Mouse (Mus musculus) limb, embryonic 13.5 days (tissue): ENCODE measurements around the gene Tubgcp5. TPM values are rescaled to one million over a fixed set of nuclear protein-coding genes. Genes with fewer than 3 reads are reported as not detected.

Source experiments
- ATAC-seq: fragments of 200-750 bp; cut with Nextera tagmentation; 2 replicates; pipeline ENCODE4 v1.8.0; 2017; ENCODE audit warnings: low read depth, moderate number of reproducible peaks, moderate TSS enrichment; ENCODE audit not compliant: low FRiP score
- H3K27ac ChIP-seq: fragments of 300-500 bp; sonication (generic); 2 replicates; pipeline ENCODE4 v1.5.1; 2015; ENCODE audit warnings: inconsistent platforms, mild to moderate bottlenecking, moderate library complexity
- H3K27me3 ChIP-seq: fragments of 300-500 bp; sonication (generic); 2 replicates; pipeline ENCODE4 v1.6.1; 2015; ENCODE audit warnings: mild to moderate bottlenecking, inconsistent platforms
- H3K36me3 ChIP-seq: fragments of 300-500 bp; sonication (generic); 2 replicates; pipeline ENCODE4 v1.6.1; 2015; ENCODE audit warnings: inconsistent platforms, mild to moderate bottlenecking, moderate library complexity
- H3K4me1 ChIP-seq: fragments of 300-500 bp; sonication (generic); 2 replicates; pipeline ENCODE4 v1.6.1; 2015; ENCODE audit warnings: inconsistent platforms
- H3K4me2 ChIP-seq: fragments of 300-500 bp; sonication (generic); replicated peaks from 2 replicates; pipeline ENCODE4 v1.6.1; 2015; ENCODE audit warnings: inconsistent platforms, mild to moderate bottlenecking, moderate library complexity
- H3K4me3 ChIP-seq: fragments of 300-500 bp; sonication (generic); 2 replicates; pipeline ENCODE4 v1.5.1; 2015; ENCODE audit warnings: moderate library complexity, mild to moderate bottlenecking, inconsistent platforms
- H3K9ac ChIP-seq: fragments of 300-500 bp; sonication (generic); 2 replicates; pipeline ENCODE4 v1.6.1; 2015; ENCODE audit warnings: mild to moderate bottlenecking, inconsistent platforms
- H3K9me3 ChIP-seq: fragments of 300-500 bp; sonication (generic); 2 replicates; pipeline ENCODE4 v1.6.1; 2016; ENCODE audit warnings: inconsistent platforms
- WGBS: fragments of 180-500 bp; shearing (Covaris S2); methylation state at CpG from one replicate; pipeline ENCODE4 v1.1.7; 2015; 5-methylcytosine and 5-hydroxymethylcytosine counted together
- polyA plus RNA-seq: library from polyadenylated mRNA; unstranded; fragments of >200 nt; fragmentation: Nextera tagmentation; extraction: Ambion mirVana; gene quantifications from 2 replicates; pipeline ENCODE4 v1.2.1, GENCODE M21; 2015

Gene Tubgcp5
- polyA plus RNA-seq, 1 experiment from 2014 or later: 44.8 TPM

DNA sequence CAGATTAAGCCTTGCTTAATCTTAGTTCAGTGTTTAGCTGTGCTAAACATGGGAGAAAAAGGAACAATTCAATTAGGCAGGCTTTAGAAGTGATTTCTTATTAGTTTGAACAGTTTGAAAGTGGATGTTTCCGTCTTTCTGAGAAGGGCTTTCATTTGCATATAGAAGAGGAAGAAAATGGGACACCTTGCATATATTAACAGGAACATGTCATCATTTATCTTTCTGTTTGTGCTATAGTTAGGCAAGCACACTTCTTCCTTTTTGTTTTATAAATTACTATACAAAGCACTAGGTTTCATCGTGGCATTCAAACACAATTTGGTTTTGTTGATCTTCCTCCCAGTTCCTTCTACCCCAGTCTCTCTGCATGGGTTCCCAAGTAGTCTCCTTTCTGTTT is 63.8 kb downstream of the Tubgcp5 start:
- Histone ChIP-seq H3K9ac (no peak overlapping the region), H3K27me3 (no peaks in the 10 kb centered on the region), H3K4me1 (peaks cover 23% of the 10 kb centered on the region), H3K4me3 (no peak overlapping the region), H3K36me3 (no peaks in the 10 kb centered on the region; the same call in none of the 2 replicates), H3K4me2 (no peak overlapping the region), H3K27ac (no peak overlapping the region), H3K9me3 (no peaks in the 10 kb centered on the region)
- 89% methylated on average over 2 of the region's 2 CpGs for WGBS
- no peak for ATAC-seq

DNA sequence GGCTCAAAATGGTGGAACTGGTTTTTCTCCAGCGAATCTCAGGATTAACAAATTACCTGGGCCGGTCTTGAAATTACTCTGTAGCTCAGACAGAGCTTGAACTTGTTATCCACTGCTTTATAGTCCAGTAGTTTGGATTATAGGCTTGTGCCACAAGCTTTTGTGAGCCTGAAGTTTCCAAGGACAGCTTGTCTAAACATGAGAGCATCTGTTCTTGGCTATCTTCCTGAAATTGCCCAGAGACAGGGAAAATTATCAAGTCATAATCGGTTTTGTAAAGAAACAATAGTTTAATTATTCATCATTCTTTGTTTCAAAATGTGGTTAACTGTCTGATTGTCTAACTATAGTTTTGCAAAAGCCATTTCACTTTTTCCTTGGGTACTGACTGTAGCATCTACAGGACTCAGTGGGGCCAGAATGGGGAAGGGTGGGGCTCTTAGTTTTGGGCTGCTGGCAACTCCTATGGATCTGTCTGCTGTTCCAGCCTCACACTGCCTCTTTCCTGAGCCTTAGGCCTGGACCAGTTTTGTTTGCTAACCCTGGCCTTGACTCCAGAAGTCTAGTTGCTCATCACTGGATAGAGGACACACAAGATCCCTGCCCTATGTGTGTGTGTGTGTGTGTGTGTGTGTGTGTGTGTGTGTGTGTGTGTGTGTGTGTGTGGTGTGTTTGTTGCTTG is 65.0 kb downstream of the Tubgcp5 start:
- Histone ChIP-seq H3K9me3 (no peaks in the 10 kb centered on the region), H3K36me3 (peaks cover 7% of the 10 kb centered on the region), H3K4me1 (peaks cover 18% of the 10 kb centered on the region), H3K9ac (no peak overlapping the region), H3K4me3 (no peak overlapping the region), H3K27me3 (no peaks in the 10 kb centered on the region), H3K4me2 (no peak overlapping the region), H3K27ac (no peak overlapping the region)
- no peak for ATAC-seq
- 90% methylated on average over 3 of the region's 3 CpGs for WGBS

DNA sequence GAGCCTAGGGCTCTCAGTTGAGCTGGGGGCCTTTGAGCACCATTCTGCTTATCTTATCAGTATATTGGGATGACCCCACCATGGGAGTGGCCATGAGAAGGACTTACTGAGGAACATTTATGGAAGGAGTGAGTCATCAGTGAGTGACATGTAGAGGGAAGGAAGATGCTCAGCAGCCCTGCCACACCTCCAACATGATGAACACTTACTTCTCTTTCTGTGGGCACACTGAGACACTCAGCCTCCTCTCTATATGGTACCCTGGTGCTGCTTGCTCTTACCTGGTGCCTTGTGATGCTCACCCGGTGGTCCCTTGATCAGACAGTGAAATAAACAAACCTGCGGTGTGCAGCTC is 65.5 kb downstream of the Tubgcp5 start:
- no peaks in the 10 kb centered on the region for H3K27me3 ChIP-seq
- WGBS: 83% methylated on average over 2 of the region's 2 CpGs
- H3K4me2 ChIP-seq: no peak overlapping the region
- H3K9ac ChIP-seq: no peak overlapping the region
- peaks cover 7% of the 10 kb centered on the region for H3K36me3 ChIP-seq
- no peak for ATAC-seq
- peaks cover 18% of the 10 kb centered on the region for H3K4me1 ChIP-seq
- H3K4me3 ChIP-seq: no peak overlapping the region
- H3K27ac ChIP-seq: no peak overlapping the region
- no peaks in the 10 kb centered on the region for H3K9me3 ChIP-seq

DNA sequence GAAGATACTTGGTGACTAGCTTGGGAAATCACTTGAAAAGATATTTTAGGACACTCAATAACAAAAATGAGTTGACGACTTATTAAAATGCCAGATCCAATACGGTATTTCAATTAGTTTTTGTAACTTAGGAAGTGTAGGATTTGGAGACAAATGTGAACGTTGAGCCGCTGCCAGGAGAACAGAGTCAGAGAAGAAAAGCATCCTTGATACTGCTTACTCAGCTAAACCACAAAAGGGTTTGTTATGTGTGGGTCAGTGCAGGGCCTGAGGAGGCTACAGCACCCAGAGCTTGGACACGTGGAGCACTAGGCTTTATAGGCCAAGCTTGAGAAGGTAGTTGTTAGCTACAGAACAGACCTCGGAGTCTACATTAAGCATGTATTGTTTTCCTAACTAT is 66.0 kb downstream of the Tubgcp5 start:
- Histone ChIP-seq H3K9me3 (no peaks in the 10 kb centered on the region), H3K27ac (no peak overlapping the region), H3K36me3 (peaks cover 7% of the 10 kb centered on the region), H3K27me3 (no peaks in the 10 kb centered on the region), H3K4me2 (no peak overlapping the region), H3K9ac (no peak overlapping the region), H3K4me3 (no peak overlapping the region), H3K4me1 (peaks cover 16% of the 10 kb centered on the region)
- no peak for ATAC-seq
- WGBS: 89% methylated on average over 6 of the region's 6 CpGs

DNA sequence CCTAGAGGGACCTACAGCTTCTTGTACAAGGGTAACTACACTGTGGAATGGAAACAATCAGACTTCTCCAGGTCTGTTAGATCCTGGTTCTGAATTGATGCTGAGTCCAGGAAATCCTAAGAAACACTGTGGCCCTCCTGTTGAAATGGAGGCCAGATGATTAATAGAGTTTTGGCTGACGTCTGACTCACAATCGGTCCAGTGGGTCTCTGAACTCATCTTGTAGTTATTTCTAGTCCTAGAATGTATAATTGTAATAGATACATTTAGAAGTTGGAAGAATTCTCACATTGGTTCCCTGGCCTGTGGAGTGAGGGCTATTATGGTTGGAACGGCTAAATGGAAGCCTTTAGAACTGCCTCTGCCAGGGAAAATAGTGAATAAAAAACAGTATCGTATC is 67.2 kb downstream of the Tubgcp5 start:
- ATAC-seq: no peak
- H3K27ac ChIP-seq: no peak overlapping the region
- H3K9me3 ChIP-seq: no peaks in the 10 kb centered on the region
- peaks cover 4% of the 10 kb centered on the region for H3K4me1 ChIP-seq
- WGBS: 85% methylated on average over 4 of the region's 4 CpGs
- no peak overlapping the region for H3K9ac ChIP-seq
- H3K4me2 ChIP-seq: no peak overlapping the region
- H3K27me3 ChIP-seq: no peaks in the 10 kb centered on the region
- H3K36me3 ChIP-seq: peaks cover 7% of the 10 kb centered on the region
- H3K4me3 ChIP-seq: no peak overlapping the region

DNA sequence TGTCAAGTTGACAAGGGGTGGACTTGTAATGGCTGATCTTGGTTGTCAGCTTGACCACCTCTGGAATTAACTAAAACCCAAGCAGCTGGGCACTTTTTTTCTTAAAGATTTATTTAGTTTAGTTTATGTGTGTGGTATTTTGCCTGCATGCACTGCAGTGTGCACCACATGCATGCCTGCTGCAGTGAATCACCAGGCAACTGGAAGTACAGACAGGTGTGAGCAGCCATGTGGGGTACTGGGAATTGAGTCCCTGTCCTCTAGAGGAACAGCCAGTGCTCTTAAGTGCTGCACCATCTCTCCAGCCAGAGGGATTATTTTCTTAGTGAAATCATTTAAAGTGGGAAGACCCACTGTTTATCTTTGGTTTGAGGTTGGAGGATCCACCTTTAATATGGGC is 71.1 kb downstream of the Tubgcp5 start:
- H3K9me3 ChIP-seq: no peaks in the 10 kb centered on the region
- no peak overlapping the region for H3K4me2 ChIP-seq
- H3K27me3 ChIP-seq: no peaks in the 10 kb centered on the region
- no peak overlapping the region for H3K4me3 ChIP-seq
- H3K4me1 ChIP-seq: peaks cover 18% of the 10 kb centered on the region; the same call in 1 of the 2 replicates
- no peak for ATAC-seq
- no peak overlapping the region for H3K27ac ChIP-seq
- H3K9ac ChIP-seq: no peak overlapping the region
- H3K36me3 ChIP-seq: peaks cover 7% of the 10 kb centered on the region

DNA sequence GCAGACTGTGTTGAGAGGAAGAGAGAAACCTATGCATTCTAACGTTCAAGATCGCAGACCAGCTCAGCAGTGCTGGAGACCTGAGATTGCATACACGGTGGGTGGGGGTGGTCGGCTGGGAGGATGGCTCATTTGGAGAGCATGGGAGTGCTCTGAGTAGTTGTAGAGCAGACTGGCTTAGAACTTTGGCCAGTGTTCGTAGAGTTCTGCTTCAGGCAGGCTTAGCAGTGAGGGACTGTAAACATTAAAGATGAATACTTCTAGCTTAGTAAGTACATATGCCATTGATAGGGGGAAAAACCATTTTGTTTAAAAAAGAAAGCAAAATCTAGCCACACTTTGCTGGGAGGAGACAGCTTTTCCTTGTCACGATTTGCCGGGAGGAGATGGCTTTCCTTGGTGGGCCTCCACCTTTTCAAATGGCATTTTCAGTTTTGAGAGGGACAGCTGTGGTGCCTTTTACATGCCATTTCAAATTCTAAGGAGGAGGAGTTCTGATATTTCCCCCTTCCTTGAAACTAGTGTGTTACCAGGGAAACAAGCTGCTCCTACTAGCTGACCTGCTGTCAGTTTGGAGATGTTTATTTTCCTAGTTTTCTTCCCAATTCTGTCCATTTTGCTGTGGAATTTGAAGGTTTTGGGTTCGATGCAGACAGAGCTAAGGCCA is 71.9 kb downstream of the Tubgcp5 start:
- Histone ChIP-seq H3K9ac (no peak overlapping the region), H3K9me3 (no peaks in the 10 kb centered on the region), H3K36me3 (peaks cover 7% of the 10 kb centered on the region), H3K4me3 (no peak overlapping the region), H3K4me1 (peaks cover 19% of the 10 kb centered on the region; the same call in 1 of the 2 replicates), H3K27me3 (no peaks in the 10 kb centered on the region), H3K4me2 (no peak overlapping the region), H3K27ac (no peak overlapping the region)
- no peak for ATAC-seq
- 77% methylated on average over 8 of the region's 8 CpGs for WGBS

DNA sequence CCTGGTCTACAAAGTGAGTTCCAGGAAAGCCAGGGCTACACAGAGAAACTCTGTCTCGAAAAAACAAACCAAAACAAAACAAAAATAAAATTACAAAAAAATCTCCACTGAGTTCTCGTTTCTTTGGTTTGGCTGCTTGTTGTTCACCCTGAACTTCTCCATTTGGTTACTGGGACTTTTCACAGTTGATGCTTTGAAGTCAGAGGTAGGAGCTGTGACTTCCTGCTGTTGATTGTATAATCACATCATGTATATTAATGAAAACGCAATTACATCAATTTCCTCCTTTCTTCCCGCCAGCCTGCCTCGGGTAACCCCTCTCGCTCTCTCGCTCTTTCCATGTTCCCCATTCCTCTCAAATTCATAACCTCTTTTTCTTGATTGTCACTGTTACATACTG is 74.3 kb downstream of the Tubgcp5 start:
- no peak for ATAC-seq
- Histone ChIP-seq H3K9me3 (no peaks in the 10 kb centered on the region), H3K27me3 (no peaks in the 10 kb centered on the region), H3K4me2 (no peak overlapping the region), H3K27ac (no peak overlapping the region), H3K4me3 (no peak overlapping the region), H3K4me1 (peaks cover 19% of the 10 kb centered on the region; the same call in 1 of the 2 replicates), H3K36me3 (peaks cover 14% of the 10 kb centered on the region), H3K9ac (no peak overlapping the region)
- WGBS: 87% methylated on average over 7 of the region's 7 CpGs

DNA sequence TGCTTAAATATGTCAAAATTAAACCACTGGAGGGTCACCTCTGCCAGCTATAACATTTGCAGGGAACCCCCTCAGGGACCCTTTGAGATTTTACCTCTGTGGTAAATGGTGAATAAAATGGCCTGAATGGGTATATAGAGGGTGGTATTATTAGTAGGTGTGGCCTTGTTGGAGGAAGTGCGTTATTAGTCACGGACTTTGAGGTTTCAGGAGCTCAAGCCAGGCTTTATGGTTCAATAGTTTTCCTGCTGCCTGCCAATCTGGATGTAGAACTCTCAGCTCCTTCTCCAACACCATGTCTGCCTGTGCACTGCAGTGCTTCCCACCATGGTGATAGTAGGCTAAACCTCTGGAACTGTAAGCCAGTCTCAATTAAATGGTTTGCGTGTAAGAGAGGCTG is 75.3 kb downstream of the Tubgcp5 start:
- ATAC-seq: no peak; the same call in 1 of the 2 replicates
- peaks cover 19% of the 10 kb centered on the region for H3K36me3 ChIP-seq
- no peak overlapping the region for H3K9ac ChIP-seq

DNA sequence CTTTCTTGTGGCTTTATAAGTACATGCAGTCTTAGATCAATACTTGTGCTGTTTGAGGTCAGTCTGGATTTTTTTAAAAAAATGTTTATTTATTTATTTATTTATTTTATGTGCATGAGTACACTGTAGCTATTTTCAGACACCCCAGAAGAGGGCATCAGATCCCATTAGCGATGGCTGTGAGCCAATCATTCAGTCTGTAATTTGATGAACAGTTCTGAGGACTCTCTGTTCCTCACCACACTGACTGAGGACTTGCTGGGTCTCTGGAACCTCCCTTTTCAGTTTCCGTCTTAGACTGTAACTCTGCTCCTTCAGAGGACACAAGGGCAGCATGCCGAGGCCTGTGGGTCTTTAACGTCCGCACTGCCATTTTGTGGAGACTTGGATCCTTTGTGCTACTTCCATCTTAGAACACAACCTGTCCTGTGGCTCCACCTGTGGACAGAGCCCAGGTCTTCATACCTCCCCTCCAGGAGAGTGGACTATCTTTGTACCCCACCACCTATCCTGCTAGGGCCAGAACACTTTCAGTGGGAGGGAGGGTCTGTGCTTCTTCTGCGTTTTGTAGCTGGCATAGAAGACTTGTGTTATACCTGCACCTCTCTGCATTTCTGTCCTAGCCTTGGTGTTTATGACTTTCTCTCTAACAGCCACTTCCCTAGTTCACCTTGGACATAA is 76.5 kb downstream of the Tubgcp5 start:
- H3K4me2 ChIP-seq: no peak overlapping the region
- H3K4me1 ChIP-seq: peaks cover 19% of the 10 kb centered on the region; the same call in 1 of the 2 replicates
- no peak overlapping the region for H3K27ac ChIP-seq
- no peak overlapping the region for H3K4me3 ChIP-seq
- H3K27me3 ChIP-seq: no peaks in the 10 kb centered on the region
- 83% methylated on average over 6 of the region's 6 CpGs for WGBS
- no peak for ATAC-seq
- no peaks in the 10 kb centered on the region for H3K9me3 ChIP-seq
- peaks cover 31% of the 10 kb centered on the region for H3K36me3 ChIP-seq
- H3K9ac ChIP-seq: no peak overlapping the region

More for the DNA sequence above, 75.3 kb downstream of the Tubgcp5 start:
- Histone ChIP-seq H3K27me3 (no peaks in the 10 kb centered on the region), H3K9me3 (no peaks in the 10 kb centered on the region), H3K4me1 (peaks cover 19% of the 10 kb centered on the region; the same call in 1 of the 2 replicates), H3K4me2 (no peak overlapping the region), H3K27ac (no peak overlapping the region), H3K4me3 (no peak overlapping the region)
- 51% methylated on average over 3 of the region's 3 CpGs for WGBS

DNA sequence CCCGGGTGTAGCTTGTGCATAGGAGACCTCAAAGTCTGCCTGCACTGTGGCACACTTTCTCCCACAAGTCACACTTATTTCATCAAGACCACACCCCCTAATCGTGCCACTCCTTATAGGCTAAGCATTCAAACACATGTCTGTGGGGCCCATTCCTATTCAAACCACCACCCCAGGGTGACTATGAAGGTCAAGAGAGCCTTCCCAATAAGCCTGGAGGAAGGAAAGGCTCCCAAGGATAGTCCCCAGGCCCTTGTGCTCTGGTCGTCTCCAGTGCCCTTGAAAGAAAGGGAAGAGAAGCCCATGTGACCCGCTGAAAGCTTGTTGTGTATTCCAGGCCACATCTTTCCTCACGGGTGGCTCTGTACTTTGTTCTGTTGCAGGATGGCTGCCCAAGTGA is 77.5 kb downstream of the Tubgcp5 start:
- WGBS: 88% methylated on average over 5 of the region's 5 CpGs
- no peak overlapping the region for H3K4me2 ChIP-seq
- H3K4me1 ChIP-seq: peaks cover 19% of the 10 kb centered on the region; the same call in 1 of the 2 replicates
- no peak overlapping the region for H3K9ac ChIP-seq
- no peaks in the 10 kb centered on the region for H3K27me3 ChIP-seq
- H3K4me3 ChIP-seq: no peak overlapping the region
- H3K9me3 ChIP-seq: no peaks in the 10 kb centered on the region
- H3K27ac ChIP-seq: no peak overlapping the region
- ATAC-seq: no peak
- peaks cover 41% of the 10 kb centered on the region for H3K36me3 ChIP-seq

DNA sequence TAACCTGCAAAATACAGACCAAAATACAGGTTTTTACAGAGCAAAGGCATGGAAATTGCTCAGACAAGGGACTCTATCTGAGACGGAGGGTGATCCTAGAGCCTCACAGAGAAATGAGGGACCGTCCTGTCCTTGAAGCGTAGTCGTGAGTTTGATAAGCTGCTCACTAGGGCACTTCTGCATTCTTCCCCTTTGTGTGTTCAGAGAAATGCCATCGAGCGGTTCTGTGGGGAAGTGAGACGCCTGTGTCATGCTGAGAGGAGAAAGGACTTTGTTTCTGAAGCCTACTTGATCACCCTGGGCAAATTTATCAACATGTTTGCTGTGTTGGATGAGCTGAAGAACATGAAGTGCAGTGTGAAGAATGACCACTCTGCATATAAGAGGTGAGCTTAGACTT is 80.7 kb downstream of the Tubgcp5 start:
- no peak for ATAC-seq
- no peak overlapping the region for H3K4me2 ChIP-seq
- H3K9ac ChIP-seq: no peak overlapping the region
- WGBS: 95% methylated on average over 7 of the region's 7 CpGs
- H3K36me3 ChIP-seq: peaks cover 72% of the 10 kb centered on the region
- H3K4me1 ChIP-seq: peaks cover 5% of the 10 kb centered on the region; the same call in 1 of the 2 replicates
- no peaks in the 10 kb centered on the region for H3K27me3 ChIP-seq
- no peak overlapping the region for H3K4me3 ChIP-seq
- no peak overlapping the region for H3K27ac ChIP-seq
- no peaks in the 10 kb centered on the region for H3K9me3 ChIP-seq
